Mouse (Mus musculus): ENCODE data around the gene Frmpd1.

DNA sequence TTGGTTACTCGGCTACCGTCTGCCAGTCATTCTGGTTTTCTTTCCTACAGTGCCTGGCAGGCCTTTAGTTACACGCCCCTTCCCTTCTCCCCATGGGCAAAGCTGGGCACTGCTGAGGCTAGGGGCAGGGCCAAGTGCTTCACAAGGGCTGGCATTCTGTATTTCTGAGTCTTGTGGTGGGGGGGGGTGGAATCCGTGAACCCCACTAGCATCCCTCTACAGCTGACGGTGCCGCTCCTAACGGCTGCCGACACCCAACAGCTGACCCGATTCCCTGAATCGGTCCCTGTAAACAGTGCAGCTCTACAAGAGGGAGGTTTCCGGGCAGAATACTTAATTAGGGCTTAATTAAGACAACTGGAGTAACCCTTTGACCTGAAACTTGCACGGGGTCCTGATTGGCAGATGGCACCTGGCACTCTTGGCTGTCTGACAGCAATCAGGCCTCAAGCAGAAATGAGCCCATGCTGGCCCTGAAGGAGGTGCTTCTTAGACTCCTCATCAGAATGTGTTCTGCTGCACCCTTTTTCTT, 24.2 kb downstream of the Frmpd1 start:
- TF ChIP-seq POLR2A (IDR thresholded peaks at IDR 0.05; ENCODE audit: borderline replicate concordance, low read depth, low read length) (no peak), CTCF (IDR thresholded peaks at IDR 0.05; ENCODE audit: low read depth, low read length) (no peak)
